Mouse (Mus musculus) liver, postnatal 0 days (tissue): ENCODE results near the gene Dnajc16. TPM values are rescaled to one million over a fixed set of nuclear protein-coding genes. Genes with fewer than 3 reads are reported as not detected.

Source experiments
- ATAC-seq: fragments of 200-750 bp; cut with Nextera tagmentation; 2 replicates; pipeline ENCODE4 v1.8.0; 2017; ENCODE audit warnings: mild to moderate bottlenecking, moderate library complexity
- DNase-seq: peaks from one replicate; pipeline ENCODE4 v3.0.0-alpha.2; 2016
- H3K27ac ChIP-seq: fragments of 300-500 bp; sonication (generic); 2 replicates; pipeline ENCODE4 v1.5.1; 2014; ENCODE audit warnings: antibody characterized with exemption, moderate library complexity, mild to moderate bottlenecking, low read depth
- H3K27me3 ChIP-seq: fragments of 300-500 bp; sonication (generic); 2 replicates; pipeline ENCODE4 v1.6.1; 2014; ENCODE audit warnings: low read length, control low read depth, mixed read lengths; ENCODE audit not compliant: insufficient read depth
- H3K36me3 ChIP-seq: fragments of 300-500 bp; sonication (generic); replicated peaks from 2 replicates; pipeline ENCODE4 v1.6.1; 2014; ENCODE audit warnings: mild to moderate bottlenecking, control low read depth, low read length, moderate library complexity, mixed read lengths; ENCODE audit not compliant: insufficient read depth
- H3K4me1 ChIP-seq: fragments of 300-500 bp; sonication (generic); 2 replicates; pipeline ENCODE4 v1.6.1; 2014; ENCODE audit warnings: antibody characterized with exemption, mild to moderate bottlenecking, control low read depth; ENCODE audit not compliant: insufficient read depth
- H3K4me2 ChIP-seq: fragments of 300-500 bp; sonication (generic); 2 replicates; pipeline ENCODE4 v1.6.1; 2014; ENCODE audit warnings: low read depth, mild to moderate bottlenecking, low read length, moderate library complexity, mixed read lengths
- H3K4me3 ChIP-seq: fragments of 300-500 bp; sonication (generic); 2 replicates; pipeline ENCODE4 v1.5.1; 2014; ENCODE audit warnings: low read depth, low read length
- H3K9ac ChIP-seq: fragments of 300-500 bp; sonication (generic); replicated peaks from 2 replicates; pipeline ENCODE4 v1.6.1; 2014; ENCODE audit warnings: mild to moderate bottlenecking, moderate library complexity
- H3K9me3 ChIP-seq: fragments of 300-500 bp; sonication (generic); 2 replicates; pipeline ENCODE4 v1.6.1; 2016; ENCODE audit warnings: mild to moderate bottlenecking, control low read depth, low read length, mixed read lengths
- CTCF ChIP-seq: sonication (generic); IDR thresholded peaks from 2 replicates; pipeline ENCODE4 v1.5.1; 2016; ENCODE audit warnings: antibody characterized with exemption, low read depth
- EP300 ChIP-seq: IDR thresholded peaks from 2 replicates; pipeline ENCODE4 v1.6.1; 2016; ENCODE audit warnings: antibody characterized with exemption, low read depth, mild to moderate bottlenecking
- WGBS: fragments of 180-500 bp; shearing (Covaris S2); extraction: QIAGEN DNeasy Blood & Tissue Kit; methylation state at CpG from one replicate; pipeline ENCODE4 v1.1.7; 2014; ENCODE audit not compliant: insufficient replicate concordance; 5-methylcytosine and 5-hydroxymethylcytosine counted together
- polyA plus RNA-seq: library from polyadenylated mRNA; unstranded; fragments of >200 nt; fragmentation: Nextera tagmentation; extraction: Ambion mirVana; gene quantifications from 2 replicates; pipeline ENCODE4 v1.2.1, GENCODE M21; 2015

Gene Dnajc16
- polyA plus RNA-seq, 1 experiment from 2014 or later, result 2.7 TPM

DNA sequence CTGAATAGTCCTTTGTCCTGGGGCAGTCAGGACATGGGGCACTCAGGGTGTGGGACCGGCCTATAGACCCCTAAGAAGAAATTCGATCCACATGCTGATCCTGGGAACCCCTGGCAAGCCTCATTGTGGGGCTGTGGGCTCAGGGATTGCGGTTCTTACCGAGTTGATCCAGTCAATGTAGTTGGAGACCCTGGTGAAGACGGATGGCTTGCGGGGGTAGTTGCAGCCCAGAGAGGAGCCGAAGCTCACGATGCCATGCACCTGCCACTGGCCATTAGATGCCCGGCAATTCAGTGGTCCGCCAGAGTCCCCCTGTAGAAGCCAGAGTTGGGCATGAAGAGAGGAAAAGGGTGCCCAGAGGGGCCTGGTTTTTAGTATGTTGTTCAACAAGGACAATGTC lies 27.0 kb upstream of the Dnajc16 start:
- no peak overlapping the region for H3K9ac ChIP-seq
- H3K9me3 ChIP-seq, result no peaks in the 10 kb centered on the region
- ATAC-seq (no peak), DNase-seq (no peak)
- WGBS, result 80% methylated on average over 10 of the region's 10 CpGs
- peaks cover 5% of the 10 kb centered on the region; the same call in 1 of the 2 replicates for H3K4me1 ChIP-seq
- H3K27me3 ChIP-seq, result no peaks in the 10 kb centered on the region
- peaks cover 13% of the 10 kb centered on the region for H3K36me3 ChIP-seq
- no peak overlapping the region for H3K4me3 ChIP-seq
- no peak overlapping the region for H3K4me2 ChIP-seq
- TF ChIP-seq CTCF (no peak), EP300 (no peak)
- no peak overlapping the region for H3K27ac ChIP-seq

DNA sequence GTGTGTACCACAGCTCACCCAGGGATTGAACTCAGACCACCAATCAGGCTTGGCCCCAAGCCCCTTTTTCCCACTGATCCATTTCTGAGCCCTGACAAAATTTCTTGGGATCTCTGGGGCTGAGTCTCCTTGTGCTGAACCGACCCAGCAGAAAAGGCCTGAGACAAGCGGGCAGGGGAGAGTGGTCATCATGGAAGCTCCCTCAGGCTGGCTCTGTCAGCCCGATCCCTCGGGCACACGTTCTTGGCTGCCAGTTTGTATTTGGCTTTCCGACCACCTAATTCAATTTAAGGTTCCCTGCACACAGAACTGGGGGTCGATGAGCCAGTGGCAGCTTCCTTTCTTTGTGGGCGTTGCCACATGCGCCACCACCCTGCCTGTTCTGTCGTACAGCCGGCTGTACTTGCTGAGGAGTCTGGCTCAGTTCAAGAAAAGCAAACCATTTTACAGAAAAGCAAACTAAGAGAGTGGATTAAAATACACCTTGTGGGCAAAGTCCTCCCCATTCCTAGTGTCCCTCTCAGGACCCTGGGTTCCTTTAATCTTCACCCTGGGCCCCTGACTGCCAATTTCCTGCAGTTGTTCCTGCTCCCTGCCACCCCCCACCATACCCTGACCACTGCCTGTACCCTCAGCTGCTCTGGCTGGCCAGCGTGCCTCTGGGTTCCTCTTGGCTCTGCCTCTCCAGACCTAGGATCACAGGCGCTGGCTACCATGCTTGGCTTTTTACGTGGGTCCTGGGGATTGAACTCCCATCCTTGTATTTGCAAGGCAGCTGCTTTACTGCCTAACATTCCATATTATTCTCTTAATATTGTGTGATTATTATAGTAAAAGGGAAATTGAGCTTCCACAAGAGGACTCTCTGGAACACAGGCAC lies 26.3 kb upstream of the Dnajc16 start:
- H3K36me3 ChIP-seq, result peaks cover 20% of the 10 kb centered on the region
- H3K27ac ChIP-seq, result no peak overlapping the region
- no peak overlapping the region for H3K4me3 ChIP-seq
- DNase-seq, result no peak
- 52% methylated on average over 14 of the region's 14 CpGs for WGBS
- no peaks in the 10 kb centered on the region for H3K27me3 ChIP-seq
- H3K4me1 ChIP-seq, result no peaks in the 10 kb centered on the region
- no peak for ATAC-seq
- TF ChIP-seq CTCF (no peak), EP300 (no peak)
- H3K9ac ChIP-seq, result no peak overlapping the region
- H3K9me3 ChIP-seq, result no peaks in the 10 kb centered on the region
- H3K4me2 ChIP-seq, result no peak overlapping the region

DNA sequence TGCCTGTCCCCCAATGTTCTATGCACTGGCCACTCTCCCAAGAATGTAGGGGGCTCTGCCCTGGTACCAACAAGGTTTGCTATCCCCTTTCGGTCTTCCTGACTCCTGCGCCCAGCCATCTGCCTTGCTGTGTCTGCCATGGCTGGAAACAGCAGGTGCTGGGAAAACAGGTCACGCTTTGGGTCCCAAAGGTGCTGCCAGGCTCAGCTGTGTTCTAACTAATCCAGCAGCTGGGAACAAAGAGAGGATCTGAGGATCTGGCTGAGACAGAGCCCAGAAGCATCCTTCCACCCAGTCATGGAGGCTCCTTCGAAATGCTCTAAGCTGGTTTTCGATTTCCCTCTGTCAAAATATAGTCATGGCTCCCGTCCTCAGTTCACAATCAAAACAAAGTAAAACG lies 25.5 kb upstream of the Dnajc16 start:
- Histone ChIP-seq H3K9ac (no peak overlapping the region), H3K4me3 (no peak overlapping the region), H3K36me3 (peaks cover 27% of the 10 kb centered on the region), H3K27ac (no peak overlapping the region), H3K4me2 (no peak overlapping the region), H3K4me1 (no peaks in the 10 kb centered on the region), H3K27me3 (no peaks in the 10 kb centered on the region), H3K9me3 (no peaks in the 10 kb centered on the region)
- DNase-seq (no peak), ATAC-seq (no peak)
- no peak for TF ChIP-seq EP300
- no peak for TF ChIP-seq CTCF
- WGBS, result 91% methylated on average over 7 of the region's 7 CpGs

DNA sequence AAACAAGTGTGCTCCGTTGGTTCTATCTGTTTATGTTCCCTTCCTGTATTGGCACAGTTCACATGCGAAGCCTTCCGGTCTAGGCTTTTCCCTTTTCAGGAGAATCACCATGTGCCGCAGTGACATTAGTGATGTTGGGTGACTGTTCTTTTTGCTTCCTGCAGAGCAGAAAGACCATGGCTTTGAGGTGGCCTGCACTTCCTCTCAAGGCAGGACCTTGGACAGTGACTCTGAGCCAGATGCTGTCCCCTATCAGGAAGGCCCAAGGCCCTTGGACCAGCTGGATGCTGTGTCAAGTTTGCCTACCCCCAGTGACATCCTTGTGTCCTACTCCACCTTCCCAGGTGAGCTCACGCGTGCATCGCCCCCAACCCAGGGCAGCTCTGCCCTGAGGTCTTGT lies 20.6 kb upstream of the Dnajc16 start:
- DNase-seq, result no peak
- H3K9ac ChIP-seq, result no peak overlapping the region
- ATAC-seq, result no peak
- TF ChIP-seq EP300 (no peak), CTCF (no peak)
- H3K4me3 ChIP-seq, result no peak overlapping the region
- H3K36me3 ChIP-seq, result peaks cover 72% of the 10 kb centered on the region
- H3K27ac ChIP-seq, result no peak overlapping the region
- no peak overlapping the region for H3K4me2 ChIP-seq
- H3K9me3 ChIP-seq, result no peaks in the 10 kb centered on the region
- H3K27me3 ChIP-seq, result no peaks in the 10 kb centered on the region
- 94% methylated on average over 7 of the region's 7 CpGs for WGBS
- H3K4me1 ChIP-seq, result no peaks in the 10 kb centered on the region

DNA sequence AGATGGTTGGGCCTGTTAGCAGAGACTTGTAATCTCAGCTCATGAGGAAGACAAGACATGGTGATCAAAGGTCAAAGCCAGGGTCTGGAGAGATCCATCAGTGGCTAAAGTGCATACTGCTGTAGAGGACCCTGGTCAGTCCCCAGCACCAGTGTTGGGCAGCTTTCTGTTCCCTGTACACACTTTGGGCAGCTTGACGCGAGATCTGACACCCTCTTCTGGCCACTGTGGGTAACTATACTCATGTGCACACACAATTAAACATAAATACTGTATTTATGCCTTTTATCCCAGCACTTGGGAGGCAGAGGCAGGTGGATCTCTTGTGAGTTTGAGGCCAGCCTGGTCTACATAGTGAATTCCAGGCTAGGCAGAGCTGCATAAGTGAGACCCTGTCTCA lies 20.2 kb upstream of the Dnajc16 start:
- H3K36me3 ChIP-seq, result peaks cover 75% of the 10 kb centered on the region

DNA sequence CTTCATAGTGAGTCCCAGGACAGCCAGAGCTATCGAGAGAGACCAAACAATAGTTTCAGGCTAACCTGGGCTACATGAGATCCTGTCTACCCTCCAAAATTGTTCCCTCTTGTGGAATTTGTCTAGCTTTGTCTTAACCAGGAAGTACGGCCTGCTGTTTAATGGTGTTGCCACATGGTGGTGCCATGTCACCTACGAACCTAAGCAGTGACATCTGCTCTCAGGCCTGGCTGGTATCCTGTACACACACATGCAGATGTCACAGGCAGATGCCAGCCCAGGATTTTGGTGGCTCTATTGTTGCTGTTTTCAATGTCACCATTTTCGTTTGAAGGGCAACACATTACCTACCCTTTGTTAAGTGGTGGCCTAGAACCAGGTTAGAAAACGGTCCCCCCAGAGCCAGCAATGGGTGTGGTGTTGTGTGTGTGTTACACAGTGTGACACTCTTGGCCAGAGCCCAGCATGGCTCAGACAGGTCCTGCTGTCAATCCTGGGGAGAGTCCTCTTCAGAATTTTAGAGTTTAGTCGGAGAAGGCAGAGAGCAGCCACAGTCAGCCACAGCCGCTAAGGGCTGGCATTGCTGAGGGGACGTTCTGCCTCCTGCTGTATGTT lies 19.2 kb upstream of the Dnajc16 start:
- peak; percentile 65 for ATAC-seq
- Histone ChIP-seq H3K9ac (no peak overlapping the region), H3K36me3 (peaks cover 84% of the 10 kb centered on the region)

More for the DNA sequence above, 20.2 kb upstream of the Dnajc16 start:
- TF ChIP-seq CTCF (peak; percentile 28; the same call in 1 of the 2 replicates), EP300 (no peak)
- Histone ChIP-seq H3K27ac (no peak overlapping the region), H3K4me3 (no peak overlapping the region), H3K4me2 (no peak overlapping the region), H3K9me3 (no peaks in the 10 kb centered on the region), H3K27me3 (no peaks in the 10 kb centered on the region), H3K4me1 (no peaks in the 10 kb centered on the region), H3K9ac (no peak overlapping the region)
- WGBS, result 98% methylated on average over 2 of the region's 2 CpGs
- DNase-seq (no peak), ATAC-seq (no peak)

More for the DNA sequence above, 19.2 kb upstream of the Dnajc16 start:
- no peak for TF ChIP-seq EP300
- TF ChIP-seq CTCF, result peak; percentile 84
- Histone ChIP-seq H3K4me3 (no peak overlapping the region), H3K27ac (no peak overlapping the region), H3K4me1 (no peaks in the 10 kb centered on the region), H3K4me2 (no peak overlapping the region), H3K9me3 (no peaks in the 10 kb centered on the region), H3K27me3 (no peaks in the 10 kb centered on the region)
- peak; percentile 58 for DNase-seq
- WGBS, result 75% methylated on average over 8 of the region's 8 CpGs
